Mouse (Mus musculus): ENCODE results near the gene Gpr4. TPM values are rescaled to one million over a fixed set of nuclear protein-coding genes. Genes with fewer than 3 reads are reported as not detected.

Gene Gpr4
- polyA plus RNA-seq, 1 experiment from 2014 or later = 1.8 TPM

- ATAC-seq (replicated peaks; ENCODE audit: insufficient number of reproducible peaks, low FRiP score, low TSS enrichment, low read depth) = no peak
- H3K27ac ChIP-seq (replicated peaks; ENCODE audit: low read depth, low read length) = no peak overlapping the region
- H3K4me3 ChIP-seq (ENCODE audit: low read depth, low read length) = no peak overlapping the region
- H3K4me2 ChIP-seq (ENCODE audit: low read depth, low read length) = no peak overlapping the region
- WGBS = 29% methylated on average over 2 of the region's 2 CpGs
- DNase-seq (ENCODE audit: low spot score) = peak; percentile 32
- H3K9ac ChIP-seq (replicated peaks; ENCODE audit: low read length) = no peak overlapping the region
- H3K36me3 ChIP-seq (replicated peaks; ENCODE audit: control insufficient read depth, insufficient read depth, low read depth, low read length) = no peaks in the 10 kb centered on the region; the same call in 1 of the 2 replicates
- no peaks in the 10 kb centered on the region for H3K4me1 ChIP-seq (ENCODE audit: control insufficient read depth, insufficient read depth, low read length)
- no peaks in the 10 kb centered on the region for H3K9me3 ChIP-seq (replicated peaks; ENCODE audit: control insufficient read depth, low read length)
- no peaks in the 10 kb centered on the region for H3K27me3 ChIP-seq (ENCODE audit: control insufficient read depth, insufficient read depth, low read length)
Observed at GRCm38 (mm10) chr7:19197985-19198384, 14.4 kb upstream of the Gpr4 start.

GRCm38 (mm10) chr7:19201660-19202059 lies 10.7 kb upstream of the Gpr4 start:
- Histone ChIP-seq H3K4me1 (ENCODE audit: control insufficient read depth, insufficient read depth, low read length) (no peaks in the 10 kb centered on the region), H3K27ac (replicated peaks; ENCODE audit: low read depth, low read length) (no peak overlapping the region), H3K27me3 (ENCODE audit: control insufficient read depth, insufficient read depth, low read length) (no peaks in the 10 kb centered on the region), H3K9ac (replicated peaks; ENCODE audit: low read length) (no peak overlapping the region), H3K9me3 (replicated peaks; ENCODE audit: control insufficient read depth, low read length) (no peaks in the 10 kb centered on the region), H3K4me3 (ENCODE audit: low read depth, low read length) (no peak overlapping the region), H3K36me3 (replicated peaks; ENCODE audit: control insufficient read depth, insufficient read depth, low read depth, low read length) (no peaks in the 10 kb centered on the region; the same call in none of the 2 replicates), H3K4me2 (ENCODE audit: low read depth, low read length) (no peak overlapping the region)
- 57% methylated on average over 12 of the region's 15 CpGs for WGBS
- DNase-seq (ENCODE audit: low spot score) = no peak
- 0 out of 2 replicates have a peak, but pooled peaks have one; percentile 6 for ATAC-seq (replicated peaks; ENCODE audit: insufficient number of reproducible peaks, low FRiP score, low TSS enrichment, low read depth)

- Histone ChIP-seq H3K4me2 (ENCODE audit: low read depth, low read length) (no peak overlapping the region), H3K4me1 (ENCODE audit: control insufficient read depth, insufficient read depth, low read length) (no peaks in the 10 kb centered on the region), H3K27me3 (ENCODE audit: control insufficient read depth, insufficient read depth, low read length) (no peaks in the 10 kb centered on the region), H3K4me3 (ENCODE audit: low read depth, low read length) (no peak overlapping the region), H3K9me3 (replicated peaks; ENCODE audit: control insufficient read depth, low read length) (no peaks in the 10 kb centered on the region), H3K27ac (replicated peaks; ENCODE audit: low read depth, low read length) (no peak overlapping the region), H3K36me3 (replicated peaks; ENCODE audit: control insufficient read depth, insufficient read depth, low read depth, low read length) (no peaks in the 10 kb centered on the region; the same call in none of the 2 replicates), H3K9ac (replicated peaks; ENCODE audit: low read length) (no peak overlapping the region)
- DNase-seq (ENCODE audit: low spot score) (no peak), ATAC-seq (replicated peaks; ENCODE audit: insufficient number of reproducible peaks, low FRiP score, low TSS enrichment, low read depth) (peak; percentile 36; the same call in 1 of the 2 replicates)
- WGBS = 63% methylated on average over 15 of the region's 15 CpGs
Observed at GRCm38 (mm10) chr7:19202065-19202850, 10.1 kb upstream of the Gpr4 start.

GRCm38 (mm10) chr7:19208201-19208910 lies 4.0 kb upstream of the Gpr4 start:
- H3K27me3 ChIP-seq (ENCODE audit: control insufficient read depth, insufficient read depth, low read length) = no peaks in the 10 kb centered on the region
- ATAC-seq (replicated peaks; ENCODE audit: insufficient number of reproducible peaks, low FRiP score, low TSS enrichment, low read depth) = no peak
- no peak for DNase-seq (ENCODE audit: low spot score)
- no peak overlapping the region for H3K9ac ChIP-seq (replicated peaks; ENCODE audit: low read length)
- no peaks in the 10 kb centered on the region for H3K4me1 ChIP-seq (ENCODE audit: control insufficient read depth, insufficient read depth, low read length)
- H3K9me3 ChIP-seq (replicated peaks; ENCODE audit: control insufficient read depth, low read length) = no peaks in the 10 kb centered on the region
- no peak overlapping the region for H3K4me3 ChIP-seq (ENCODE audit: low read depth, low read length)
- no peak overlapping the region for H3K4me2 ChIP-seq (ENCODE audit: low read depth, low read length)
- 78% methylated on average over 13 of the region's 13 CpGs for WGBS
- no peak overlapping the region for H3K27ac ChIP-seq (replicated peaks; ENCODE audit: low read depth, low read length)
- H3K36me3 ChIP-seq (replicated peaks; ENCODE audit: control insufficient read depth, insufficient read depth, low read depth, low read length) = no peaks in the 10 kb centered on the region; the same call in 1 of the 2 replicates

GRCm38 (mm10) chr7:19208944-19209472 lies 3.3 kb upstream of the Gpr4 start:
- no peak overlapping the region for H3K9ac ChIP-seq (replicated peaks; ENCODE audit: low read length)
- peak; percentile 77 for DNase-seq (ENCODE audit: low spot score)
- no peak overlapping the region for H3K4me3 ChIP-seq (ENCODE audit: low read depth, low read length)
- no peaks in the 10 kb centered on the region for H3K4me1 ChIP-seq (ENCODE audit: control insufficient read depth, insufficient read depth, low read length)
- H3K27ac ChIP-seq (replicated peaks; ENCODE audit: low read depth, low read length) = no peak overlapping the region
- ATAC-seq (replicated peaks; ENCODE audit: insufficient number of reproducible peaks, low FRiP score, low TSS enrichment, low read depth) = no peak
- H3K4me2 ChIP-seq (ENCODE audit: low read depth, low read length) = no peak overlapping the region
- H3K27me3 ChIP-seq (ENCODE audit: control insufficient read depth, insufficient read depth, low read length) = no peaks in the 10 kb centered on the region
- H3K36me3 ChIP-seq (replicated peaks; ENCODE audit: control insufficient read depth, insufficient read depth, low read depth, low read length) = no peaks in the 10 kb centered on the region; the same call in 1 of the 2 replicates
- 53% methylated on average over 7 of the region's 7 CpGs for WGBS
- H3K9me3 ChIP-seq (replicated peaks; ENCODE audit: control insufficient read depth, low read length) = no peaks in the 10 kb centered on the region

GRCm38 (mm10) chr7:19209494-19209893 lies 2.8 kb upstream of the Gpr4 start:
- DNase-seq (ENCODE audit: low spot score) = no peak
- Histone ChIP-seq H3K4me2 (ENCODE audit: low read depth, low read length) (no peak overlapping the region), H3K27ac (replicated peaks; ENCODE audit: low read depth, low read length) (no peak overlapping the region), H3K4me1 (ENCODE audit: control insufficient read depth, insufficient read depth, low read length) (no peaks in the 10 kb centered on the region), H3K27me3 (ENCODE audit: control insufficient read depth, insufficient read depth, low read length) (no peaks in the 10 kb centered on the region), H3K4me3 (ENCODE audit: low read depth, low read length) (no peak overlapping the region), H3K36me3 (replicated peaks; ENCODE audit: control insufficient read depth, insufficient read depth, low read depth, low read length) (no peaks in the 10 kb centered on the region; the same call in 1 of the 2 replicates), H3K9ac (replicated peaks; ENCODE audit: low read length) (no peak overlapping the region), H3K9me3 (replicated peaks; ENCODE audit: control insufficient read depth, low read length) (no peaks in the 10 kb centered on the region)
- WGBS = 81% methylated on average over 4 of the region's 4 CpGs
- no peak for ATAC-seq (replicated peaks; ENCODE audit: insufficient number of reproducible peaks, low FRiP score, low TSS enrichment, low read depth)

- DNase-seq (ENCODE audit: low spot score) = no peak
Observed at GRCm38 (mm10) chr7:19210010-19210409, 2.3 kb upstream of the Gpr4 start.

More at GRCm38 (mm10) chr7:19210010-19210409, 2.3 kb upstream of the Gpr4 start:
- no peak for ATAC-seq (replicated peaks; ENCODE audit: insufficient number of reproducible peaks, low FRiP score, low TSS enrichment, low read depth)
- no peaks in the 10 kb centered on the region; the same call in 1 of the 2 replicates for H3K36me3 ChIP-seq (replicated peaks; ENCODE audit: control insufficient read depth, insufficient read depth, low read depth, low read length)
- no peaks in the 10 kb centered on the region for H3K4me1 ChIP-seq (ENCODE audit: control insufficient read depth, insufficient read depth, low read length)
- H3K27me3 ChIP-seq (ENCODE audit: control insufficient read depth, insufficient read depth, low read length) = no peaks in the 10 kb centered on the region
- H3K9me3 ChIP-seq (replicated peaks; ENCODE audit: control insufficient read depth, low read length) = no peaks in the 10 kb centered on the region
- no peak overlapping the region for H3K27ac ChIP-seq (replicated peaks; ENCODE audit: low read depth, low read length)
- no peak overlapping the region for H3K4me3 ChIP-seq (ENCODE audit: low read depth, low read length)
- no peak overlapping the region for H3K4me2 ChIP-seq (ENCODE audit: low read depth, low read length)
- no peak overlapping the region for H3K9ac ChIP-seq (replicated peaks; ENCODE audit: low read length)
- 89% methylated on average over 5 of the region's 5 CpGs for WGBS
